Mouse (Mus musculus) urinary bladder, adult 2 months (tissue): ENCODE data around the gene Pde6h. TPM values are rescaled to one million over a fixed set of nuclear protein-coding genes. Genes with fewer than 3 reads are reported as not detected.
"Not testable (repeated sequence)": the region's sequence is repeated elsewhere in the genome, so short reads cannot be mapped to it uniquely, and the experiment has no call there.

Source experiments
- DNase-seq: peaks from one replicate; pipeline ENCODE4 v3.0.0; 2022; ENCODE audit warnings: low spot score
- polyA plus RNA-seq: library from polyadenylated mRNA; depleted of rRNA; stranded (reverse); fragments of >200 nt; gene quantifications from 2 replicates; pipeline ENCODE4 v1.2.3, GENCODE M21; 2012; rRNA removed

Gene Pde6h
- polyA plus RNA-seq = 0.72 and 1.1 TPM in 2 replicates

DNA sequence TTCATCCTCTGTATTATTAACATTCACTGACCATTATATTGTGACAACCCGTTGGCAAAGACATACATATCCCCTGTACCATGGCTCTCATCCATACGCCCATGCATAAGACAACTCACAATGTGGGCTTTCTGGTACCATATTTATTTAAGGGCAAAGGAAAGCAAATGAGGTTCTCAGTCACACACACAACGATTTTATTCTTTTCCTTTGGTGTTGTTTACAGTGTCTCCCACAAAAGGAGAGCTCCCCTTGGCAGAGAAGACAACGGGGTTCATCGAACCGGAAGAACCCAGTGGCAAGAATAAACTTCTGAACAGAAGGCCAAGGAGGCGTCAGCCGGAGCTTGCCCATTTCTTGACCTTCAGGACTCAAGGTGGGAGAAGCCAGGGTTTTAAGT is at the start of gene Pde6h:
Gene Pde6h, plus strand, starts transcription at position 301 of the 400 bp plus-strand sequence.
- DNase-seq = no peak

DNA sequence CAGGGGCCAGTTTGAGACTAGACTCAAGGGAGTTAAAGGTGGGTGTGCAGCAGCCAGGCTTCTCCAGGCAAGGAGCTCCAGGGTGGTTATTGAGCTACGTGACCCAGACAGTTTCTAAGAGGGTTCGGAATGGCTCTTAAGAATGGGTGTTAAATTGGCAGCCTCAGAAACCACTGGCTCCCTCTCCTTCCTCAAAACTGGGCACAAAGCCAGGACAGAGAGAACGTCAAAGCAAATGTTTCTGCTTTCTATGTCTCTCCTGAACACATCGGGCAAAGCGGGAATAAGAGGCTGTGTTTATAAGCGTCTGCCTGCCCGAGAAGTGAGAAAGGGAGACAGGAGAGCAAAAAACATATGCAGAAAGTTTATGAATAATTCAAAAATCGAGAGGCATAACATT is 49.0 kb upstream of the Pde6h start:
- no peak for DNase-seq

DNA sequence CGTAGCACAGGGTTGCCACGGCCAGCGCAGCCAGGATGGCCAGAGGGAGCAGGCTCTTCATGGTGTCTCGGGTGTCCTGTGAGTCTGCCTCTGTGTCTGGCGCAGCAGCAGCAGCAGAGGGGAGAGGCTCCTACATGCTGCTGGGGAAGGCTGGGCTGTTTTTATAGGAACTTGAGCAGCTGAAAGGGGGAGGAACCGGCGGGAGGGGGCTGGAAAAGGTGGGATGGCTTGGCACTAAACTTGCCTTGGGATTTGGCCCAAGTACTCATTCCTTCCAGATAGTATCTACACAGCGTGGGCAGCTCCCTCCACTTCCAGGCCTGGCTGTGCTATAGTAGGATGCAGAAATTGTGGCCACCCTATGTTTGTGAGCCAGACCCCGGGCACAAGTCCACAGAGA is 48.0 kb upstream of the Pde6h start, which contains the start of gene Mgp:
Gene Mgp, minus strand, starts transcription at position 154 of the 400 bp plus-strand sequence.
- DNase-seq = no peak

DNA sequence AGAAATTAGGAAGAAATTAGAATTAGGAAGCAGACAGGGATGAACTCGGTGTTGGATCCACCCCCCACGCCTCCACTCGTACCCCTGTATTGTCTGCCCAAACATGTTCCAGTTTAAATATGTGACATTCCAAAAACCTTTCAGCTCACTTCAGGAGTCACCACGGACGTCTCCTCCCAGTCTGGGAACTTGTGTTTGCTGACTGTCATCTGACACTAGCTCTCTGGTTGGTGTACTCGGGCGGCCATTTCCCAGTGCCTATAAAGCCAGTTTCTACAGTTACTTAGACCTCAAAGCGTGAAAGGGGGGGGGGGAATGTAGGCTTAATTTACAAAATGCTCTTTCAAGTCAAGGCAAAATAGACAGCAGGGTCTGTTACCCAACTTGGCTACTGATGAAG is 42.0 kb upstream of the Pde6h start:
- DNase-seq = no peak

DNA sequence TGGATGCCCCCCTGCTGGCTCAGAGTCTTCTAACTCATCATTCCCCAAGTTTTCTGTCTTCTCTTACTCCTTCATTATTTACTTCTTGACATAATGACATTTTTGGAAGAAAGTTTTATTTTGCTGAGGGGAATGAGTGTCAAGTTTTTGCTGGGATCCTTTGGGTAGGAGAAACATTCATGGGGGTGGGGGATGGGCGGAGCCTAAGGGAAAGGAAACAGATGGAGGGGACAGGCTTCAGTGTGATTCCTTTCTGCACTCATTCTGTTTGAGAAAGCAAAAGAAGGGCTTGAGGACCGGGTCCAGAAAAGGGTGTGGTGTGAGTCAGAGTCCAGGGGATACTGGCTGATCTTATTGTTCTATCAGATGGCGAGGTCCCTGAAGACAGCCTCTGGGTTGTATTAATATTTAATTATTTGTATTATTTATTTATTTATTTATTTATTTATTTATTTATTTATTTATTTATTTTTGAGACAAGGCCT is 40.2 kb upstream of the Pde6h start:
- no peak for DNase-seq

- no peak for DNase-seq
These were observed 39.7 kb upstream of the Pde6h start for GRCm38 (mm10) chr6:136883961-136884360.

GRCm38 (mm10) chr6:136884766-136885165 is 38.9 kb upstream of the Pde6h start:
- not testable (repeated sequence) for DNase-seq

DNA sequence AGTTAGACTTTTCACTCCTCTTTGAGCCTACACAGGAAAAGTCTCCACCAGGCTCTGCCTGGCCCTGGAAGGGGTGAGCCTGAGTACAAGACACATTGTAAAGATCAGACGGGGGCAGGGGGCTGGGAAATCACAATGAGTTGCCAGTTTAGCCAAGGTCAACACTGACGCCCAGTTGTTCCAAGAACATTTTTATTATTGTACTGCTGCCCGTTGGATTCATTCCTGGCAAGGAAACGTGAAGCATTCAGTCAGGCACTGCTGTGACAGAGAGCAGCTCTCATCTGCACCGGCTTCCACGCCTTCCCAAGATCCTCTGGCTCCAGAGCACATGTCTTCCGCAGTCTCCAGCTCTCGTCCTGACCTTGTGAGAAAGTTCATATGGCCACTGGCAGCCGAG is 35.8 kb upstream of the Pde6h start:
- DNase-seq = no peak

DNA sequence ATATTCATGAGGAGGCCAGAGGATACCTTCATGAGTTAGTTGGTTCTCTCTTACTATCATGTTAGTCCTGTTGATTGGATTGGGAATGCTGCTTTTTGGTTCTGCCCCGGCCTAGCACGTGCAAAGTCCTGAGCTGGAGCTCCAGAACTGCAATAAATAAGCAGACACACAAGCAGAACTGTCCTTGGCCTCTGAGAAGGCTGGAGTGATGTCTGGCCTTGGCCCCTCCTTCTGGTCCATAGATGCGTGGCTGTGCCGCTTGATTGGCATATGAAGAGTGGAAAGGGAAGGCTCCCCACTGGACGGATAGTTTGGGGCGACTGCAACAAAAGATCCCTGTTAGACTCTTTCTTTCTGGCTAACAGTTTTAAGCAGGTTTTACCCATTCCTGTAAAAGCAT is 34.6 kb upstream of the Pde6h start:
- DNase-seq = no peak

GRCm38 (mm10) chr6:136889554-136889953 is 34.1 kb upstream of the Pde6h start:
- DNase-seq = no peak

- no peak for DNase-seq
These were observed 31.6 kb upstream of the Pde6h start for GRCm38 (mm10) chr6:136892002-136892401.

- DNase-seq = no peak
These were observed 28.9 kb upstream of the Pde6h start for GRCm38 (mm10) chr6:136894532-136895339.

DNA sequence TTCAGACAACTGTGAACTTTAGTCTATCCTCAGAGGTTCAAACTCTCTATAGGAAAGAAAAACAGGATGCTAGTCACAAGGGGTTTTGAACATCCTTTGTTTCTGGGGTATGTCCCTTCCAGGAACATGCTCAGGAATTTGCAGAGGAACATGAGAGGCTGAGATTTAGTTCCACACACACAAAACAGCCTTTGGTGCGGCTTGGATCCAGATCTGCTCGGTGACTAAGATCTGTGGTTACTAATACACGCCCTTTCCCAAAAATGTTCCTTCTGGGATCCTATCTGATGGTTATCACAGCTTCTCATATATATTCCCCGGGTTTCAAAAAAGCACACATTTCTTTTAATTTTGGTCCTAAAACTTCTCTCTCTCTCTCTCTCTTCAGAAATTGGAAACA is 25.8 kb upstream of the Pde6h start:
- no peak for DNase-seq

DNA sequence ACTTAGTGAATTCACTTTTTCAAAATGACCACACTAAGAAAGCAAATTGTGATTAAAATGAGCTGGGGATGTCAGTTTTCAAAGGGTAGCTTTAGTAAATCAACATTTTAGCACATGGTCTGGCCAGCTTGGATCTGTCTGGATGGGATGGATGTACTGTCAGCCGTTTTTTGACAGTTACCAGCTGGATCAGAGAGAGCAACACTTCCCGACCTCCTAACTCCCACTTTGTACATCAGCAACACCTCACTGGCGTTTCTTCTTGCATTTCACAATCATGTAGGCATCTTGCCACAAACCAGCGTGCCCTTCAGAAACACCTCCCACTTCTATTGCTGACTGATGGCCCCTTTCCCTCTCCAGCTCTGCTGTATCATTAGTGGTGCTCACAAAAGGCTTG is 25.4 kb upstream of the Pde6h start:
- no peak for DNase-seq

GRCm38 (mm10) chr6:136898954-136899353 is 24.7 kb upstream of the Pde6h start:
- DNase-seq = no peak

GRCm38 (mm10) chr6:136900369-136901009 is 23.1 kb upstream of the Pde6h start:
- no peak for DNase-seq

GRCm38 (mm10) chr6:136901010-136901409 is 22.6 kb upstream of the Pde6h start:
- no peak for DNase-seq

GRCm38 (mm10) chr6:136902527-136902926 is 21.1 kb upstream of the Pde6h start:
- no peak for DNase-seq

GRCm38 (mm10) chr6:136903885-136904470 is 19.7 kb upstream of the Pde6h start:
- no peak for DNase-seq

DNA sequence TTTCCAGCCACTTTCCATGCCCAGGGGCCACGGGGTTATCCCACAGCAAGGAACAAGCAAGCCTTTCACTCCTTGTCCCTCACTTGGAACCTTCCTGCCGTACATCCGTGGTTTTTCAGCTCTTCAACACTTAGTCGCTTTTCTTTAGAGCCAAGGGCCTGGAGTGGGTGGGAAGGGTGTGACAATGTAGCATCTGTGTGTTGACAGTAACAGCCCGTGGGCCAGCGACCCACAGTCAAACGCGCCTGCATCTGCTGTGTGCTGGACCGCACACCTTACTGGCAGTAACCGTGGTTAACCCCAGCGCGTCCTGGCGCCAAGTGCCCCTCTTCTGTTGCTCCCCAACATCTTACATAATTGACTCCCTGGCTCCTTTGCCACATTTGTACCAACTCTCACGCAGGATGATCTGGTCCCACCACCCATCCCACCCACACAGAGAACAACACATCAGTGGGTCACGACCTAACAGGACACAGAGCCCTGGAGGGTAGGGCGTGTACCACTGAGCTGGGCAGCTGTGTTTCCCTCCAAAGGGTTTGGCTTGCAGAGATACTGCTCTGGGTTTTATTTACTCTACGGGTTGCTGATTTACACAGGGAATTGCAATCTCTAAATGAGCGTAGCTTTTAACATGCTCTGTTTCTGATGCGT is 17.2 kb upstream of the Pde6h start:
- no peak for DNase-seq

DNA sequence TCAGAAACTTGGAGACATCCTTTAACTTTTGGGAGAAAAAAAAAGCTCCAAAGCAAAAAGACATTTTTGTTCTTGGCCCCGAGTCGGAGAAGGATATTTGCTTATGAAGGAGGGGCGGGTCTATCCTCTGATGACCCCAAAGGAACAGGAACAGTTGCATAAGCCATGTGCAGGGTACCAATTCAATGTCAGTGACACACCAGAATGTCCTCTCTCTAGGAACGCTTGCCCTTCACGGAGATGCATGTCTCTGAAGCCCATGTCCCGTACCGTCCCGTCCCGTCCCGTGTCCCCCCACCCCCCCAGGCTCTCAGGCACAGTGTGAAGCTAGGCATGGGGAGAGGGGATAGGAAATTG is 16.7 kb upstream of the Pde6h start:
- no peak for DNase-seq

DNA sequence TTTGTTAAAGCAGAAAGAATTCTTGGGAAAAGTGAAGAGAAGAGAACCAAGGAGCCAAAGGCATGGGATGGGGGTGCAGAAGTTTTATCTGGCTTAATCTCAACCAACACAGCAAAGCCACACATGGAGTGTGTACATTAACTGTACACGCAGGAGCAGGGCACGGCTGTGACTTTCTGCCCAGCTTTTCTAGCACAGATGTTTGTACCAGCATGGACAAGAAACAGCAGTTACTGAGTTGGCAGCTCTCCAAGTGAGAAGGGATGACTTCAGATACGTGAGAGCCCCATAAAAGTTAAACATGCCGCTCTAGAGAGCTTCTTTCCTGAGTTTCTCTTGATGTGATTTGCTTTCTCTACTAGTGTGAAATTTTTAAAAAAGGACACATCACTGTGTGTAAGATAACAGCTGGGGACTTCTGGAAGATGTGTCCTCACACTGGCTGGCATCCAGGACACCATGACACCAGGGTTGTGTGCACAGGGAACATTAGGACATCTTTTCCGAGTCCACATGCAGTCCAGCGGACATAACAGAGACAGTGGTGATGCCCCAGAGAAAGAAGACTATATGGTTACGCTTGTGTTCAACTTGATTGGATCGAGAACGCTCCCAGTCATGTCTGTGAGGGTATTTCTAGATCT is 13.3 kb upstream of the Pde6h start:
- DNase-seq = no peak
